Mouse (Mus musculus) heart, postnatal 14 days (tissue): ENCODE results near the gene Sp3. TPM values are rescaled to one million over a fixed set of nuclear protein-coding genes. Genes with fewer than 3 reads are reported as not detected.
"Not testable (repeated sequence)": the region's sequence is repeated elsewhere in the genome, so short reads cannot be mapped to it uniquely, and the experiment has no call there.

Source experiments
- DNase-seq, 2 experiments: peaks; one replicate each; pipeline ENCODE4 v3.0.0; 2021 to 2022
- intact Hi-C: fragments of 180-260 bp; cut with DNase I; formaldehyde crosslinking; loops from one replicate; pipeline ENCODE4 v1.15.1; 2025
- total RNA-seq, 2 experiments: library from RNA; stranded (reverse); gene quantifications; 2 replicates each; pipeline ENCODE4 v1.2.3; 2021

The Sp3 gene
- total RNA-seq, 2 experiments from 2014 or later: 43.8 TPM

DNA sequence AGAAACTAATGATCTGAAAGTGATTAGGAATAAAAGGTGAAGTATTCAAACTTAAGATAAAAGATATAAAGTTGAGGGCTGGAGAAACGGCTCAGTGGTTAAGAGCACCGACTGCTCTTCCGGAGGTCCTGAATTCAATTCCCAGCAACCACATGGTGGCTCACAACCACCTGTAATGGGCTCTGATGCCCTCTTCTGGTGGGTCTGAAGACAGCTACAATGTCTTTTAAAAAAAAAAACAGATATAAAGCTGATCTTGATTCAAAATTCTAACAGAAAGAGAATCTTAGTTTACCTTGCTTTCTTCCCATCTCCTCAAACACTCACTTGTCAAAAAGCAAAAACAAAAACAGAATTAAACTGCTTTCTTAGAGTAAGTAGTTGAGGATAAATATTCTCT, 23.8 kb downstream of the Sp3 start:
- intact Hi-C loops: no loop called here
- DNase-seq: no peak

- intact Hi-C loops: no loop called here
- DNase-seq: no peak
These were observed 27.3 kb downstream of the Sp3 start for GRCm38 (mm10) chr2:72952979-72953378.

DNA sequence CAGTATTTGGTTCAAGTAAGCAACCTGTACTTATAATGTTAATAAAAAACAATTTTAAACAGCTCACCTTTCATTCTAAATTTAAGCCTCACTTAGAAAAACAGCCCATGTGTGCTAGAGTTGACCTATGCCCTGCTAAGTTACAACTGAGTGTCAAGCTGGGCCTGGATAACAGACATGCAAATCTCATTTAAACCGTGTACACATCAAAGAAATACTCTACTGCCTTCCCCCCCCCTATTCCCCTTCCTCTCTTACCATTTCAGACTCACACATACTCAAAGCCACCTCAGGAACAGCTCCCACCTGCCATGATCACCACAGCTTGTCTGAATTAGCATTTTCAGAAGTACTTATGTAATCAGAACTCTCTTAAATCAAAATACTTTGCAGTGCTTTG, 44.3 kb downstream of the Sp3 start:
- DNase-seq: no peak
- intact Hi-C loops: no loop called here

DNA sequence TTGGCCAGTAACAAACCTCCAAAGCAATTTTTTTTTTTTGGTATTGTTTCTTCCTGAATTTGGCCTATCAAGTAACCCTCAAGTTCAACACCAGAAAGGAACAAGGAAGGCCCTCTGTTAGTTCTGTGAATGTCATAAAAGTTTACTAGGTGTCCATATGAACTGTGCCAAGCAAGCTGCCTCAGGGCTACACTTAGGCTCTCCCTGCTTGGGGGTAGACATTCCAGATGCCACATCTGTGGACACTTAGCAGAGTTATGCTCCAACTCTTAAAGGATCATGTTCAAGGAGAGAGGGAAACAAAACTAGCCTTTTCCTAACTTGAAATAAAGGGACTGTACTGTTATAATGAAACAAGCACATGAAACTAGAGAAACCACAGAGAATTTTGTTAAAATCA, 48.1 kb downstream of the Sp3 start:
- no peak for DNase-seq
- intact Hi-C loops: no loop called here

GRCm38 (mm10) chr2:72924981-72925380, 55.3 kb downstream of the Sp3 start:
- intact Hi-C loops: no loop called here
- no peak for DNase-seq

- intact Hi-C loops: no loop called here
- DNase-seq: no peak
These were observed 64.1 kb downstream of the Sp3 start for GRCm38 (mm10) chr2:72916170-72916569.

- DNase-seq: no peak
- intact Hi-C loops: no loop called here
These were observed 64.9 kb downstream of the Sp3 start for GRCm38 (mm10) chr2:72915245-72915930.

DNA sequence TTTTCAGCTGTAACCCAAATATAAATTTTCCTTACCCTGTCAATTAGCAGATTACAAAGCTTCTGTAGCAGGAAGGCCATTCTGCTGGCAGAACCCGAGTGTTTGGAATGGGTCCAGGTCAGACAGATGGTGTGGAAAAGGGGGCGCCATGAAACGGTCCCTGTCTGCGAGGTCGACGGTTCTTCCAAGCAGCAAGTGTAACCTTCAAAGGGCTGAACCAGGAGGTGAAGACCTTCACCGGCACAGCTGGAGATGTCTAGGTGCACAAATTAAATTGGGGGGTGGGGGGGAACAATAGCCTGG, 66.8 kb downstream of the Sp3 start:
- DNase-seq: no peak
- intact Hi-C loops: no loop called here

DNA sequence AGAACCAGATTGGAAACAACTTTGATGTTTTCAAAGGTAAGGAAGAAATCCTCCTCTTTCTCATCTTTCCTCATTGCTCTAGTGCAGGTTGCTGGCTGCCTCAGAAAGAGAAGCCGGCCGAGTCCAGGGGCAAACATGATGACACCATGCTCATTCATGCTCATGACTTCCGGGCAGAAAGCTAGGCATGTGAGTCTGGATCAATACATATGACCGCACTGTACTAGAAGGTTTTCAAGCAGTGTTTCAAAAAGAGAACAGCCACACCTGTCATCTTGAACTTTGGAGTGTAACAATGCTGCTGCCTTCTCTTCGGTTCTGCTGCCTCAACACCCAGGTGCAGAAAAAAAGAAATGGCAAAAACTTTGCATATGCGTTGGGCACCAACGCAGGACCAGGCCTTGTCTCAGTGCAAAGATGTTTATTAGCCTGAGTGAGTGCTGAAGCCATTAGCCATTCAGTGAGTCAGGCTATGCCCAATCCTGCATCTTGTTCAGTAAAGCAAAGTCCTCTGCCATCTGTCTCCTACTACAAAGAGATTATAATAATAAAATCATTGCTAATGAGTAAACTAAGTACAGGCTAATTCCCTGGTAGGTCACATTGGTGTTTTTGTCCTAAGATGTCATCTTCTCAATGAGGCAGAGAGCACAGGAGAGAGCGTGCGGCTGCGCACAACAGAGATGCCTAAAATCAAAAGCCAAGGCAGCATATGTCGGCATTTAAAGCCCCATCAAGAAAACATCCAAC, 67.4 kb downstream of the Sp3 start:
- intact Hi-C loops: no loop called here
- DNase-seq: no peak

DNA sequence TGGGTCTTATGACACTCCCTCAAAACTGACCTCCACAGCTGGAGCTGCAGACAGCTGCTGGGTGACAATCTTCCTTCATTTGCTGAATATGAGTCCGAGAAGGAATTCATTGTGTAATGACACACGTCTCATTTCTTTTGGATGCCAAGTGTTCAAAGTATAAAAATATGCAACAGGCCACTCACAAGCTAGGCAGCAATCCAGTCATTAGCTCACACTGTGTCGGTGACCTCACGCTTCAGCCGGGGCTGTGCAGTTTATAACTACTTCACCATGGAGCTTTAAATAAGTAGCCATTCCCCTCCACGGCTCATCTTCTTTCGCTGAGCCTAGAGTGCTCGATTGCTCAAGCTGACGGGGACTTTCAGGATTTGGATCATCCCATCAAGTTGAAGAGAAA, 68.7 kb downstream of the Sp3 start:
- intact Hi-C loops: no loop called here
- DNase-seq: peak; percentile 33 to 64

DNA sequence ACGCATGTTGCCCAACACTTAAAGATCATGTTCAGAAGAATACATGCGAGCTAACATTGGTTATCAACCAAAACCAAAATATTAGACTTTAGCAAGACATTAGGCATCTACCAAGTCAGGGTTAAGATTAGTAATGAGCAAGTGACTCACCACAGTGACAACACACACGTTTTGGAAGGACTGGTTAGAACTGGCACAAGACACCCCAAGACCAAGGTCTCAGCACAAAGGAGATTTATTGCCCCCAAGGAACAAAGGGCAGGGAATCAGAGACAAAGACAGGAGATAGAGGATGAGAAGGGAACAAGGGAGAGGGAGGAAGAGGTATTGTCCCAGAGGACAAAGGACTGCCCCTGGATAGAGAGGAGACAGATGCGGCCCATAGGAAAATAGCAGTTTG, 71.2 kb downstream of the Sp3 start:
- no peak for DNase-seq
- intact Hi-C loops: no loop called here

GRCm38 (mm10) chr2:72908191-72908910, 71.9 kb downstream of the Sp3 start:
- intact Hi-C loops: no loop called here
- peak in 1 of 2 experiments; percentile 12 for DNase-seq

DNA sequence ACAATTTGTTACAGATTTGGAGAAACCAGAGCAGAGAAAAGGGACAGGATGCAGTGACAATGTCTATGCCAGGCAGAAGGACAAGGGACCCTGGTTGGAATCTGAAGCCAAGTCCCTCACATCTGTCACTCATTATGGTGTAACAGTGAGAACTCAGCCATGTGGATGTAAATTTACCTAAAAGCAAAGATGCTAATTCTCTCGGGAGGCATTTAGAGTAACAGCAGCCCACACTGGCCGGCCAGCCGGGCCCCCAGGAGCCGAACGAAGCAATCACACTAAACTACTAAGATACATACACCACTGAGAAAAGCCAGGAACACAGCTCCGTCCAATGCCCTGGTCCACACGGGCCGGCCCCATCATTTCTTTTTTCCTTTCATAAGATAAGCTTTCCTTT, 73.5 kb downstream of the Sp3 start:
- intact Hi-C loops: no loop called here
- no peak for DNase-seq

- DNase-seq, intact Hi-C loops: not testable (repeated sequence)
These were observed 77.2 kb downstream of the Sp3 start for GRCm38 (mm10) chr2:72902816-72903680.

- no peak for DNase-seq
- intact Hi-C loops: no loop called here
These were observed 81.4 kb downstream of the Sp3 start for GRCm38 (mm10) chr2:72898782-72899305.

GRCm38 (mm10) chr2:72898094-72898781, 82.0 kb downstream of the Sp3 start:
- intact Hi-C loops: no loop called here
- DNase-seq: peak; percentile 55 to 71

- intact Hi-C loops: no loop called here
- no peak for DNase-seq
These were observed 90.4 kb downstream of the Sp3 start for GRCm38 (mm10) chr2:72889806-72890205.
